8 mouse cellular contexts compared by ENCODE assay signal in genomic region chr17:56291171-56291511, GRCm38 (mm10). TPM values are rescaled to one million over a fixed set of nuclear protein-coding genes. Genes with fewer than 3 reads are reported as not detected.
DNase-seq lines count a peak whose midpoint lies in the region; ATAC-seq and TF ChIP-seq lines count a peak whose summit lies in the region.

No protein-coding gene starts in this region.

- H3K27me3 ChIP-seq in cerebellum, adult 2 months (ENCODE audit: control insufficient read depth, insufficient read depth, low read length): no peaks in the 10 kb centered on the region
- H3K27me3 ChIP-seq in forebrain, embryonic 16.5 days (replicated peaks; ENCODE audit: control insufficient read depth, insufficient read depth, low read length): no peaks in the 10 kb centered on the region
- no peaks in the 10 kb centered on the region for H3K27me3 ChIP-seq in hindbrain, embryonic 10.5 days (ENCODE audit: insufficient read depth, poor library complexity, severe bottlenecking)

- H3K4me3 ChIP-seq in cerebellum, adult 2 months (replicated peaks; ENCODE audit: insufficient read depth, low read depth, low read length): peak overlapping the region; percentile 7
- peak overlapping the region; percentile 8 for H3K4me3 ChIP-seq in forebrain, embryonic 16.5 days (replicated peaks; ENCODE audit: low read length)
- H3K4me3 ChIP-seq in hindbrain, embryonic 10.5 days: peak overlapping the region; percentile 55

- ATAC-seq in forebrain, embryonic 16.5 days: peak; percentile 82

- no peaks in the 10 kb centered on the region for H3K36me3 ChIP-seq in forebrain, embryonic 16.5 days (ENCODE audit: control insufficient read depth, insufficient read depth)
- H3K36me3 ChIP-seq in hindbrain, embryonic 10.5 days: peaks cover 5% of the 10 kb centered on the region

- H3K27ac ChIP-seq in cerebellum, adult 2 months (ENCODE audit: insufficient read depth, low read length): no peak overlapping the region
- peak overlapping the region; percentile 16; the same call in 1 of the 2 replicates for H3K27ac ChIP-seq in forebrain, embryonic 16.5 days (ENCODE audit: low read length)
- H3K27ac ChIP-seq in hindbrain, embryonic 10.5 days: peak overlapping the region; percentile 88

- WGBS in cerebellum, adult 2 months: 2% methylated on average over 16 of the region's 16 CpGs
- WGBS in forebrain, embryonic 16.5 days: under 1% methylated on average over 16 of the region's 16 CpGs
- WGBS in hindbrain, embryonic 10.5 days: under 1% methylated on average over 16 of the region's 16 CpGs

- peaks cover 23% of the 10 kb centered on the region for H3K4me1 ChIP-seq in cerebellum, adult 2 months (ENCODE audit: control insufficient read depth, insufficient read depth, low read length)
- peaks cover 11% of the 10 kb centered on the region for H3K4me1 ChIP-seq in forebrain, embryonic 16.5 days (replicated peaks; ENCODE audit: control insufficient read depth, insufficient read depth, low read length)
- H3K4me1 ChIP-seq in hindbrain, embryonic 10.5 days (replicated peaks): peaks cover 55% of the 10 kb centered on the region

- H3K9ac ChIP-seq in forebrain, embryonic 16.5 days (replicated peaks; ENCODE audit: low read depth, low read length): peak overlapping the region; percentile 12; the same call in 1 of the 2 replicates

- TF ChIP-seq CTCF in cerebellum, adult 2 months (IDR thresholded peaks at IDR 0.05; ENCODE audit: borderline replicate concordance, insufficient read depth, low read depth, low read length): peak; percentile 80

- H3K4me2 ChIP-seq in forebrain, embryonic 16.5 days (ENCODE audit: low read length): peak overlapping the region; percentile 20

- TF ChIP-seq POLR2A in cerebellum, adult 2 months (IDR thresholded peaks at IDR 0.05; ENCODE audit: borderline replicate concordance, insufficient read depth, low read length): no peak

- no peaks in the 10 kb centered on the region for H3K9me3 ChIP-seq in forebrain, embryonic 16.5 days (ENCODE audit: control insufficient read depth, low read length)
- H3K9me3 ChIP-seq in hindbrain, embryonic 10.5 days: no peaks in the 10 kb centered on the region

- DNase-seq in Muller cell, postnatal 12 days (ENCODE audit: inconsistent ontology term): peak; percentile 87
- peak; percentile 58 to 69 for DNase-seq in cerebellum, adult 2 months
- peak; percentile 92 for DNase-seq in hindbrain, embryonic 10.5 days (ENCODE audit: low spot score)
- peak; percentile 59 for DNase-seq in layer of hippocampus, adult 9-10 months (ENCODE audit: low spot score)
- peak; percentile 97 for DNase-seq in lung, postnatal 10 days
- peak; percentile 84 for DNase-seq in ovary, postnatal 10 days (ENCODE audit: low spot score)
- peak; percentile 97 for DNase-seq in thymus, postnatal 14 days

RNA-seq across cellular contexts. Expression of gene Plin3, which starts 1.5 kb away (rescaled TPM):
- polyA plus RNA-seq in cerebellum, adult 2 months (2012; rRNA removed): 15.6 and 20.9 TPM in 2 replicates
- 9.3 and 12.6 TPM in 2 replicates for polyA plus RNA-seq in forebrain, embryonic 16.5 days (2015; fragmentation: Nextera tagmentation; extraction: Ambion mirVana)
- polyA plus RNA-seq in hindbrain, embryonic 10.5 days (2016; fragmentation: Nextera tagmentation; extraction: Ambion mirVana): 50.9 and 61.6 TPM in 2 replicates

RNA-seq across cellular contexts. Expression of gene Arrdc5, which starts 8.9 kb away (rescaled TPM):
- not detected in 2 replicates for polyA plus RNA-seq in cerebellum, adult 2 months (2012; rRNA removed)
- polyA plus RNA-seq in forebrain, embryonic 16.5 days (2015; fragmentation: Nextera tagmentation; extraction: Ambion mirVana): not detected in 2 replicates
- not detected in 2 replicates for polyA plus RNA-seq in hindbrain, embryonic 10.5 days (2016; fragmentation: Nextera tagmentation; extraction: Ambion mirVana)

RNA-seq across cellular contexts. Expression of gene Uhrf1, which starts 12.0 kb away (rescaled TPM):
- polyA plus RNA-seq in cerebellum, adult 2 months (2012; rRNA removed): 0.65 and 0.71 TPM in 2 replicates
- polyA plus RNA-seq in forebrain, embryonic 16.5 days (2015; fragmentation: Nextera tagmentation; extraction: Ambion mirVana): 48.1 and 52.2 TPM in 2 replicates
- 196 and 300 TPM in 2 replicates for polyA plus RNA-seq in hindbrain, embryonic 10.5 days (2016; fragmentation: Nextera tagmentation; extraction: Ambion mirVana)

RNA-seq across cellular contexts. Expression of gene Ticam1, which starts 14.6 kb away (rescaled TPM):
- polyA plus RNA-seq in cerebellum, adult 2 months (2012; rRNA removed): 4.5 and 4.7 TPM in 2 replicates
- polyA plus RNA-seq in forebrain, embryonic 16.5 days (2015; fragmentation: Nextera tagmentation; extraction: Ambion mirVana): 1.6 and 1.9 TPM in 2 replicates
- 2.4 and 2.6 TPM in 2 replicates for polyA plus RNA-seq in hindbrain, embryonic 10.5 days (2016; fragmentation: Nextera tagmentation; extraction: Ambion mirVana)

RNA-seq across cellular contexts. Expression of gene Fem1a, which starts 34.5 kb away (rescaled TPM):
- polyA plus RNA-seq in cerebellum, adult 2 months (2012; rRNA removed): 19.9 and 21.8 TPM in 2 replicates
- 23.4 and 24.5 TPM in 2 replicates for polyA plus RNA-seq in forebrain, embryonic 16.5 days (2015; fragmentation: Nextera tagmentation; extraction: Ambion mirVana)
- polyA plus RNA-seq in hindbrain, embryonic 10.5 days (2016; fragmentation: Nextera tagmentation; extraction: Ambion mirVana): 13.3 and 15.5 TPM in 2 replicates

Comparison
In these comparisons a context has a peak if more than half of its experiments do, and no peak if none do; other contexts are left out.
1. RNA of gene Uhrf1, which starts 12.0 kb away (polyA plus RNA-seq): 196 to 300 TPM in hindbrain, embryonic 10.5 days and 48.1 to 52.2 TPM in forebrain, embryonic 16.5 days; 0.65 to 0.71 TPM in cerebellum, adult 2 months; every median in the first group is over 10 times any median in the second.
2. Peak in every context shown above with its lines, with median percentiles within 50 percentile points of each other: DNase-seq and H3K4me3 ChIP-seq.